Mouse (Mus musculus) kidney, adult 11 months (tissue): ENCODE results near the gene Proca1.
A peak's percentile ranks its signal among the peaks of the same experiment; 100 is the strongest.
"Not testable (repeated sequence)": the region's sequence is repeated elsewhere in the genome, so short reads cannot be mapped to it uniquely, and the experiment has no call there.

Source experiments
- DNase-seq: peaks from one replicate; pipeline ENCODE4 v3.0.0; 2022

Gene Proca1

GRCm38 (mm10) chr11:78182961-78183844 lies 10.0 kb upstream of the Proca1 start, which contains the start of gene Rpl23a:
Gene Rpl23a, minus strand, starts transcription at chr11:78183584.
- peak; percentile 90 for DNase-seq

GRCm38 (mm10) chr11:78183884-78184514 lies 9.2 kb upstream of the Proca1 start:
- DNase-seq: peak; percentile 18

- not testable (repeated sequence) for DNase-seq
Observed at GRCm38 (mm10) chr11:78184702-78185101, 8.5 kb upstream of the Proca1 start.

GRCm38 (mm10) chr11:78188331-78189233 lies 4.6 kb upstream of the Proca1 start, which contains the start of gene Rab34:
Gene Rab34, plus strand, starts transcription at chr11:78188430.
- peak; percentile 75 for DNase-seq

GRCm38 (mm10) chr11:78189234-78190040 lies 3.8 kb upstream of the Proca1 start:
- peak; percentile 79 for DNase-seq

- peak; percentile 87 for DNase-seq
Observed at GRCm38 (mm10) chr11:78190041-78190440, 3.2 kb upstream of the Proca1 start.

GRCm38 (mm10) chr11:78194411-78195100 lies 1.4 kb downstream of the Proca1 start:
- peak; percentile 75 for DNase-seq

GRCm38 (mm10) chr11:78195101-78195863 lies 2.1 kb downstream of the Proca1 start:
- no peak for DNase-seq

GRCm38 (mm10) chr11:78202372-78202771 lies 9.2 kb downstream of the Proca1 start:
- no peak for DNase-seq

- no peak for DNase-seq
Observed at GRCm38 (mm10) chr11:78204287-78204686, 11.1 kb downstream of the Proca1 start.

GRCm38 (mm10) chr11:78205361-78206206 lies 12.4 kb downstream of the Proca1 start:
- no peak for DNase-seq

GRCm38 (mm10) chr11:78207190-78207589 lies 14.0 kb downstream of the Proca1 start:
- no peak for DNase-seq

- no peak for DNase-seq
Observed at GRCm38 (mm10) chr11:78209886-78210285, 16.7 kb downstream of the Proca1 start.

- DNase-seq: no peak
Observed at GRCm38 (mm10) chr11:78210615-78211014, 17.4 kb downstream of the Proca1 start.

- no peak for DNase-seq
Observed at GRCm38 (mm10) chr11:78211513-78211912, 18.3 kb downstream of the Proca1 start.

- no peak for DNase-seq
Observed at GRCm38 (mm10) chr11:78213086-78213817, 20.1 kb downstream of the Proca1 start.

- DNase-seq: no peak
Observed at GRCm38 (mm10) chr11:78215709-78216317, 22.6 kb downstream of the Proca1 start.

- no peak for DNase-seq
Observed at GRCm38 (mm10) chr11:78223586-78223985, 30.4 kb downstream of the Proca1 start.
